Mouse (Mus musculus) embryonic facial prominence, embryonic 10.5 days (tissue): Measurements from ENCODE around the gene Pxmp4. TPM values are rescaled to one million over a fixed set of nuclear protein-coding genes. Genes with fewer than 3 reads are reported as not detected.
A peak's percentile ranks its signal among the peaks of the same experiment; 100 is the strongest.

Source experiments
- DNase-seq: peaks from one replicate; pipeline ENCODE4 v3.0.0-alpha.2; 2017; ENCODE audit warnings: low spot score
- H3K27ac ChIP-seq: fragments of 300-500 bp; sonication (generic); replicated peaks from 2 replicates; pipeline ENCODE4 v1.5.1; 2016; ENCODE audit warnings: mild to moderate bottlenecking
- H3K27me3 ChIP-seq: fragments of 300-500 bp; sonication (generic); replicated peaks from 2 replicates; pipeline ENCODE4 v1.6.1; 2016; ENCODE audit warnings: low read depth, mild to moderate bottlenecking; ENCODE audit not compliant: poor library complexity, severe bottlenecking
- H3K36me3 ChIP-seq: fragments of 300-500 bp; sonication (generic); replicated peaks from 2 replicates; pipeline ENCODE4 v1.6.1; 2016; ENCODE audit warnings: mild to moderate bottlenecking, moderate library complexity
- H3K4me1 ChIP-seq: fragments of 300-500 bp; sonication (generic); 2 replicates; pipeline ENCODE4 v1.6.1; 2016
- H3K4me3 ChIP-seq: fragments of 300-500 bp; sonication (generic); 2 replicates; pipeline ENCODE4 v1.5.1; 2016; ENCODE audit warnings: mild to moderate bottlenecking, moderate library complexity
- H3K9me3 ChIP-seq: fragments of 300-500 bp; sonication (generic); 2 replicates; pipeline ENCODE4 v1.6.1; 2016; ENCODE audit warnings: mild to moderate bottlenecking
- WGBS: fragments of 180-500 bp; shearing (Covaris S2); methylation state at CpG from one replicate; pipeline ENCODE4 v1.1.7; 2016; 5-methylcytosine and 5-hydroxymethylcytosine counted together
- polyA plus RNA-seq: library from polyadenylated mRNA; unstranded; fragments of >200 nt; fragmentation: Nextera tagmentation; extraction: Ambion mirVana; gene quantifications from 2 replicates; pipeline ENCODE4 v1.2.1, GENCODE M21; 2016

Gene Pxmp4
- polyA plus RNA-seq, 1 experiment from 2014 or later = 13.8 TPM

DNA sequence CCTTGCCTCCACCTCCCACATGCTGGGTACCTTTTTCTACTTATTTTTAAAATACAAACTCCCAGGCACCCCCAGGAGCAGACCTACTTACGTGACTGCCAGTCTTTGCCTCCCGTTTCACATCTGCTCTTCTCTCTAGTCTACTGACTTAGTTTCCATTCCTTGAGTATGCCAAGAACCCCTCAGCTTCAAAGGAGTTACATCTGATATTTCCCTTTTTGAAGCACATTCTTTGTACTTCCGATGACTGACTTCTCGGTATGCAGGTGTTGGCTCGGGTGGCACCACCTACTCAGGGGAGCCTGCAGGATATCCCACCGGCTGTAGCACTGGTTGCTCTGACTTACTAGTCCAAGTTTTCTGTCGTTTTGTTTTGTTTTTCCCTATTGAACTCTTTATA lies 648 bp upstream of the Pxmp4 start:
- Histone ChIP-seq H3K9me3 (no peaks in the 10 kb centered on the region), H3K36me3 (no peaks in the 10 kb centered on the region), H3K4me1 (peaks cover 14% of the 10 kb centered on the region), H3K27ac (peak overlapping the region; percentile 84; the same call in 1 of the 2 replicates), H3K27me3 (peaks cover 3% of the 10 kb centered on the region; the same call in 1 of the 2 replicates), H3K4me3 (peak overlapping the region; percentile 81)
- no peak for DNase-seq
- 45% methylated on average over 7 of the region's 7 CpGs for WGBS

DNA sequence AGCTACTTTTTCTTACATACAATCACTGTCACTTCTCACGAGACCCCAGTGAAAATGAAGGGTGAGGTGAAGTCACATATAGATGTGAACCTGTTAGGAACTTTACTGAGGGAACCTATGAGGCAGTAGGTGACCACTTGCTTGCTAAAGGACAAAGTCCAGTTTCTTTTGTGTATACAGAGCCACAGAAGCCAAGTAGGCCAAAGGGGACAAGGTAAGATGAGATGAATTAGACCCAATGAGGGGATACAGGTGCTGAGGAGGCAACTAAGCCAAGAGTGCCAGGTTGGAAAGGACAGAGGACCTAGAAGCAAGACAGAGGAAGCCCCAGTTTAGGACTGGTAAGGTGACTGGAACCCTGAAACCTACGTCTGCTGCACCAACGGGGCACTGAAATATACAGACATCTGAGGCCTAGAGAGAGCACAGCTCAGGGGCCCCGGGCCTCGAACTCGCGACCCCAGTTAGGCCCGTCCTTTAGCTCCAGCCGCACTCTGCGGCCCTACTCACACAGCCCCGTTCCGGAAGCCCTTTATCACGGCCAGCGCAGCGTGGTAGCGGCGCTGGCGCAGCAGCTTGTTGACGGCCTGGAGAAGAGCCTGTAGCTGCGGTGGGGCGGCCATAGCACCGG lies 386 bp downstream of the Pxmp4 start:
- peak overlapping the region; percentile 84 for H3K27ac ChIP-seq
- H3K9me3 ChIP-seq = no peaks in the 10 kb centered on the region
- DNase-seq = no peak
- peak overlapping the region; percentile 81 for H3K4me3 ChIP-seq
- no peaks in the 10 kb centered on the region for H3K36me3 ChIP-seq
- 19% methylated on average over 22 of the region's 22 CpGs for WGBS
- H3K27me3 ChIP-seq = no peaks in the 10 kb centered on the region
- H3K4me1 ChIP-seq = peaks cover 14% of the 10 kb centered on the region

DNA sequence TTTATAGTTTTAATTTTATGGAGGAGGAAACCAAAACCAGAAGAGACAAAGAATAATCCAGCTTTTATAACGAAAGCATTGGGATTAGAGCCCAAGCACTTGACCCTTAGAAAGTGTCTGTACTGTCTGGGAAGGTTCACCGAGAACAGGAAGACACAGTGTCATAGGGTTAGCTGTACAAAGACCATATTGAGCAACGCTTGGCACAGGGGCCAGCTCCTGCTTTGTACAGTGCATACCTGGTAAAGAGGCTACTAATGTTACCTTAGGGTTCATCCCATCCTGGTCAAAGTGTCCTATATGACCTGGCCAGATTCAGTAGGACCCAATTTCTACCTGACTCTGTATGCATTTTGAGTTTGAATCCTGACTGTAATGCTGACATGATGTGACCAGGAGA lies 2.2 kb downstream of the Pxmp4 start:
- no peak overlapping the region for H3K27ac ChIP-seq
- H3K9me3 ChIP-seq = no peaks in the 10 kb centered on the region
- no peak overlapping the region for H3K4me3 ChIP-seq
- H3K4me1 ChIP-seq = peaks cover 14% of the 10 kb centered on the region
- no peaks in the 10 kb centered on the region for H3K27me3 ChIP-seq
- DNase-seq = no peak
- WGBS = 76% methylated on average over 3 of the region's 3 CpGs
- H3K36me3 ChIP-seq = no peaks in the 10 kb centered on the region

DNA sequence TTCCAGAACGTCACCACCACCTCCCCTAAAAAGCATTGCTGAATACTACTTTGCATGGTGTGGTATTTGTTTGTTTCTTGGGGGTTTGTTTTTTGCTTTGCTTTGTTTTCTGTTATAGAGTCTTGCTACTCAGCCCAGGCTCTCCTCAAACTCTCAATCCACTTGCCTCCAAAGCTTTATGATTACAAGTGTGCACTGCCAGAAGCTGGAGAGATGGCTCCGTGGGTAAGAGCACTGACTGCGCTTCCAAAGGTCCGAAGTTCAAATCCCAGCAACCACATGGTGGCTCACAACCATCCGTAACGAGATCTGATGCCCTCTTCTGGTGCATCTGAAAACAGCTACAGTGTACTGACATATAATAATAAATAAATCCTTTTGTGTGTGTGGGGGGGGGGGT lies 2.9 kb downstream of the Pxmp4 start:
- no peaks in the 10 kb centered on the region for H3K36me3 ChIP-seq
- H3K27ac ChIP-seq = no peak overlapping the region
- 74% methylated on average over 6 of the region's 6 CpGs for WGBS
- no peak for DNase-seq
- H3K9me3 ChIP-seq = no peaks in the 10 kb centered on the region
- H3K27me3 ChIP-seq = no peaks in the 10 kb centered on the region
- H3K4me3 ChIP-seq = no peak overlapping the region
- peaks cover 14% of the 10 kb centered on the region for H3K4me1 ChIP-seq

DNA sequence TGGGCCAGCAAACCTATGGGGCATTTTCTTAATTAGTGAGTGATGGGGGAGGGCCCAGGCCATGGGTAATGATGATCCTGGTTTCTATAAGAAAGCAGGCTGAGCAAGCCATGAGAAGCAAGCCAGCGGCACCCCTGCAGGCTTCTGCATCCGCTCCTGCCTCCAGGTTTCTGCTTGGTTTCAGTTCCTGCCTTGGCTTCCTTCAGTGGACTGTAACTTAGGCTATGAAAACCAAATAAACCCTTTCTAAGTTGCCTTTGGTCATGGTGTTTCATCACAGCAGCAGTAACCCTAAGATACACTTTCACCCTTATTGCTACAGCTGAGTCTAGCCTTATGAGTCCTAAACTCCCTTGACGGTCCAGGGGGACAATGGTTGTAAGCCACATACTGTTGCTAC lies 6.1 kb downstream of the Pxmp4 start:
- 84% methylated on average over 3 of the region's 3 CpGs for WGBS
- Histone ChIP-seq H3K27me3 (no peaks in the 10 kb centered on the region), H3K27ac (no peak overlapping the region), H3K9me3 (0 out of 2 replicates have a peak, but pooled peaks cover 2% of the 10 kb centered on the region), H3K4me3 (no peak overlapping the region), H3K4me1 (no peaks in the 10 kb centered on the region), H3K36me3 (peaks cover 7% of the 10 kb centered on the region; the same call in 1 of the 2 replicates)
- no peak for DNase-seq

DNA sequence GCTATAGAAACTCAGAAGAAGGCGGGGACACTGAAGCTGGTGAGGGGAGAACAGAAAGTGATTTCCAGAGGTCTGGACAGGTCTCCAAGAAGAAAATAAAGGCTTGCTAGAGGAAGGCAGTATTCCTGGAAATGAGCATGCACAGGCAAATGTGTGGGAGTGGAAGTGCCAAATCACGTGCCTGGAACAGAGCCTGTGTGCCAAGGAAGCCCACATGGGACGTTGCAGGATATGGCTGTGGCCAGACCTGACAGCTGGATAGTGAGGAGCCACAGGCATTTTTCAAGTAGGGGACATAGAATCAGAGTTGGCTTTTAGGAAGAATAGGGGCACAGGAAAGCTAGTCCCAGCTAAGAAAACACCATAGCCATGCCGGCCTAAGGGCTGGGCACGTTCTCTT lies 7.7 kb downstream of the Pxmp4 start:
- Histone ChIP-seq H3K36me3 (peaks cover 7% of the 10 kb centered on the region; the same call in 1 of the 2 replicates), H3K27me3 (no peaks in the 10 kb centered on the region), H3K27ac (no peak overlapping the region), H3K4me1 (no peaks in the 10 kb centered on the region), H3K4me3 (no peak overlapping the region), H3K9me3 (0 out of 2 replicates have a peak, but pooled peaks cover 2% of the 10 kb centered on the region)
- WGBS = 85% methylated on average over 5 of the region's 5 CpGs
- no peak for DNase-seq

DNA sequence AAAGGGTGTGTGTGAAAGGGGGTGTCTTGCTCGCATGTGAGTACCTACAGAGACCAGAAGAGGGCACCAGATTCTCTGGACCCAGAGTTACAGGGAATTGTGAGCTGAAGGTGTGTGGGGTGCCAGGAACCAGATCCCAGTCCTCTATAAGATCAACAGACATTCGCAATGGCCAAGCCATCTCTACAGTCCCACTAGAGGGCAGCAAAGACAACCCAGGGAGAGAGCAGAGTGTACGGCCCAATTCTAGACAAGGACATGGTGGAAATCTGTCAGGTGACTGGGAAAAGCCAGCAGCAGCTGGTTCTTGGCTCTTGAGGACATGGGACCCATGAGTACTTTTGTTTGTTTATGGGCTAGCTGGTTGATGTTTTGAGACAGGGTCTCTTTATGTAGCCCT lies 10.5 kb downstream of the Pxmp4 start:
- no peak for DNase-seq
- WGBS = 66% methylated on average over 3 of the region's 3 CpGs
- H3K27ac ChIP-seq = no peak overlapping the region
- no peaks in the 10 kb centered on the region for H3K27me3 ChIP-seq
- peaks cover 7% of the 10 kb centered on the region; the same call in 1 of the 2 replicates for H3K36me3 ChIP-seq
- H3K4me1 ChIP-seq = no peaks in the 10 kb centered on the region
- no peak overlapping the region for H3K4me3 ChIP-seq
- 0 out of 2 replicates have a peak, but pooled peaks cover 2% of the 10 kb centered on the region for H3K9me3 ChIP-seq

DNA sequence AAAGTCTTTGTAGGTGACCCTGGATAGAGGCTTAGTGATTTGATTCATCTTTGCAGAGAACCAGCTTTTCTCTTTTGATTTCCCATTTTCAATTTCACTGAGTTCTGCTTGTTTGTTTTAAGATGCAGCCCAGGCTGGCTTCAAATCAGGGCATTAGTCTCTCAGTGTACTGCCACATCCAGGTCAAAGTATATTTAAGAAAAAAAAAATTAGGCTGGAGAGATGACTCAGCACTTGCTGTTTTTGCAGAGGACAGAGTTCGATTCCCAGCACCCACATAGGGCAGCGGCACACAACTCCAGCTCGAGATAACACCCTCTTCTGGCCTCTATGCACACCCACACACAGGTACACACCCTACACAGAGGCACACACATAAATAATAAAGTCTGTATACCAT lies 12.3 kb downstream of the Pxmp4 start:
- Histone ChIP-seq H3K27me3 (no peaks in the 10 kb centered on the region), H3K4me1 (no peaks in the 10 kb centered on the region), H3K36me3 (peaks cover 10% of the 10 kb centered on the region), H3K9me3 (0 out of 2 replicates have a peak, but pooled peaks cover 2% of the 10 kb centered on the region), H3K27ac (no peak overlapping the region), H3K4me3 (no peak overlapping the region)
- DNase-seq = no peak
- 78% methylated on average over 3 of the region's 3 CpGs for WGBS

DNA sequence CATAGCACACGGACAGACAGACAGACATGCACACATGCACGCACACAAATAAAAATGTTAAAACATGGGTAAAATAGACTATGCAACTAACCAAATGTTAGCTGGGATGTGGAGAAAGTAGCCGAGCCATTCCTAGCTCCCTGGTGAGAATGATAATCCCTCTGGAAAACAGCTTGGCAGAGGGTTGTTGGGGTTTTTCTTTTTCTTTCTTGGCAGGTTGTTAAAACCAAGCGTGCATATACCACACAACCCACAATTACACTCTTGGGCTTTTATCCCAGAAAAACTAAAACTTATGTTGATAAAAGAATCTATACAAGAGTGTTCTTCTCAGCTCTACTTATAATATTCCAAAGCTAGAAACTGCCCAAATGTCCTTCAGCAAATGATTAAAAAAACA lies 14.5 kb downstream of the Pxmp4 start:
- H3K27me3 ChIP-seq = 0 out of 2 replicates have a peak, but pooled peaks cover 5% of the 10 kb centered on the region
- H3K36me3 ChIP-seq = peaks cover 10% of the 10 kb centered on the region
- no peak for DNase-seq
- H3K4me3 ChIP-seq = no peak overlapping the region
- peaks cover 14% of the 10 kb centered on the region for H3K4me1 ChIP-seq
- H3K9me3 ChIP-seq = 0 out of 2 replicates have a peak, but pooled peaks cover 2% of the 10 kb centered on the region
- 86% methylated on average over 4 of the region's 4 CpGs for WGBS
- H3K27ac ChIP-seq = no peak overlapping the region

DNA sequence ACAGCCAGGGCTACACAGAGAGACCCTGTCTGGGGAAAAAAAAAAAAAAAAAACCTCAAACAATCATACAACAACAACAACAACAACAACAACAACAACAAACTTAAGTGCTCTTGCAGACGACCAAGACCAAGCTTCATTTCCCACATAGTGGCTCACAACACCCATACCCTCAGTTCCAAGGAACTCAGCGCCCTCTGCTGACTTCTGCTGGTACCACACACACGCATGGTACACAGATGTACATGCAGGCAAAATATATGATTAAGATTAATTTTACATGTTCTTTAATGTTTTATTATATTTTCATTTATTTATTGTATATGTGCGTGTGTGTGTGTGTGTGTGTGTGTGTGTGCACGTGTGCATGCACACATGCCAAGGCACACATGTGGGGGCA lies 17.1 kb downstream of the Pxmp4 start:
- 75% methylated on average over 5 of the region's 5 CpGs for WGBS
- H3K27me3 ChIP-seq = 0 out of 2 replicates have a peak, but pooled peaks cover 5% of the 10 kb centered on the region
- peaks cover 3% of the 10 kb centered on the region for H3K36me3 ChIP-seq
- H3K4me1 ChIP-seq = peaks cover 18% of the 10 kb centered on the region
- H3K9me3 ChIP-seq = no peaks in the 10 kb centered on the region
- DNase-seq = peak; percentile 50
- H3K4me3 ChIP-seq = no peak overlapping the region
- no peak overlapping the region for H3K27ac ChIP-seq

DNA sequence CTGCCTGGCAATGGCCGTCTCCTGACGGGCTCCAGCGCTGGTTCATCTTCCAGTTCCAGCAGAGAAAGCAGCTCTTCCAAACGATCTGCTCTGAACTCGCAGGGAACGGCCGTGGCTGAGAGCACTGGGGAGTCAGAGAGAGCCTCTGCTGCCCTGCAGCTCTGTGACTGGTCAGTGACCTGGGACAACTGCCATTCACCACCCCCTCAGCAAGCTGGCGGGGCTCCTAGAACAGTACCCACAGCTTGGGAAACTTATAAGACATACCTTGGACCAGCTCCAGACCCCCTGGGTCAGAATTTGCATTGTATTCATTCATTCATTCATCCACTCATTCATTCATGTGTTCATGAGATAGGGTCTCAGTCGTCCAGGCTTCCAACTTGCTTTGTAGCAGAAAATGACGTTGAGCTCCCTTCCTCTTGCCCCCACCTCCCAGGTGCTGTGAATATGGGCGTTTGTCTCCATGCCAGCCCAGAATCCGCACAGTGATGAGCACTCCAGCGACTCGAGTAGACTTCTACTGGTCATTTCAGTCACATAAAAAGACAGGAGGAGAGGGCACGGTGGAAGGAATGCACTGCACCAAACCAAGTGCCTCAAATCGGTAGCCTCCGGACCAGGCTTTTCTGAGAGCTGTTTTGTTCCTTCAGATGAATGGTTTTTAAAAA lies 18.4 kb downstream of the Pxmp4 start:
- Histone ChIP-seq H3K27me3 (0 out of 2 replicates have a peak, but pooled peaks cover 5% of the 10 kb centered on the region), H3K27ac (0 out of 2 replicates have a peak overlapping the region, but pooled peaks have one; percentile 10), H3K9me3 (no peaks in the 10 kb centered on the region), H3K4me3 (no peak overlapping the region), H3K36me3 (peaks cover 3% of the 10 kb centered on the region), H3K4me1 (peaks cover 18% of the 10 kb centered on the region)
- WGBS = 74% methylated on average over 17 of the region's 17 CpGs
- DNase-seq = no peak

DNA sequence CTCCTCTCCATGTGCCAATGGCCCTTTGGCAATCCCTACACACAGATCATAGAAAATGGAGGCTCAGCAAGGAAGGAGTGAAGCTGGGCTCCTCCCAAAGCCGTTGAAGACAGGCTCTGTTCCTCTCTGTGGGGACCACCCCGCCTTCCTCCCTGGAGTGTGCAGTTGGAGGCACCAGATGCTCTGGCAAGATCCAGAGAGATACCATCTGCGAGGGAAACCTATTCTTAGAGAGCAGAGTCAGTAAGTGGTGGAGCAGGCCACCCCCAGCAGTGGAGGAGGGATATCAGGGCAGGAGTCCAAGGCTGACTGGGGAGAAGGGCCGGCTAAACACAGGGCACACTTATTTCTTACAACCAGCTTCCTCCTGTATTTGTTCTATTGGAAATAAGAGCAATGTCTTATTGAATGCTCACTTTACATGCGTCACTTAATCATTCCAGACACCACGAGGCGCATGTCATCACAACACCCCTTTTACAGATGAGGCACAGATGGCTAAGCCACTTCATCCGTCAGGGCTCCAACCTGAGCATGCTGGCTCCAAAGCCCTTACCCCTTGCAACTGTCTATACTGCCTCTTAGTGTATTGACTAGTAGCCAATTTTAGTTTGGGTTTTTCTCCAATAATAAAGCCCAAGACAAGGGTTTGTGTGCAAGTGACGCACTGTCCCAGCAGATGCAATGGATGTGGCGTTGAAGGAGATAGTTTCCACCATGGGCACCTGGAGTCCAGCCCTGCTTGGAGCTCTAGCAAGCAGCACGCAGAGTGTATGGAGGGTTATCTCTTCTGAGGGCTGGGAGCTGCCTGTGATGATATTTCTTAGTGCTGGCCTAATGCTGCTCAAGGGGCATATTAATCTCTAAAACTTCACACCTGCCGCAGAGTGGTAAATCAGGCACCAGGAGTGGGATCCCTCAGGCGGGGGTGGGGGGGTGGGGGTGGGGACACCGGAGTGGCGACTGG lies 19.3 kb downstream of the Pxmp4 start:
- DNase-seq = no peak
- 74% methylated on average over 15 of the region's 15 CpGs for WGBS
- Histone ChIP-seq H3K4me1 (peaks cover 18% of the 10 kb centered on the region), H3K4me3 (no peak overlapping the region), H3K27ac (peak overlapping the region; percentile 44; the same call in 1 of the 2 replicates), H3K36me3 (peaks cover 3% of the 10 kb centered on the region), H3K9me3 (no peaks in the 10 kb centered on the region), H3K27me3 (0 out of 2 replicates have a peak, but pooled peaks cover 5% of the 10 kb centered on the region)
